Mouse (Mus musculus) mesoderm, embryonic 11.5 days (tissue): ENCODE measurements around the gene Tcf15.

Source experiments
- DNase-seq: peaks from one replicate; pipeline ENCODE4 v3.0.0-alpha.2; 2012; ENCODE audit warnings: low read depth, low spot score

Tcf15 gene

GRCm38 (mm10) chr2:152143279-152144157, at the start of gene Tcf15:
Gene Tcf15 (plus strand): TSS chr2:152143561.
- DNase-seq: peak; percentile 81

- DNase-seq: no peak
Observed at GRCm38 (mm10) chr2:152094856-152095545, 48.4 kb upstream of the Tcf15 start.

GRCm38 (mm10) chr2:152096922-152097321, 46.4 kb upstream of the Tcf15 start:
- DNase-seq: no peak

- no peak for DNase-seq
Observed at GRCm38 (mm10) chr2:152097916-152098315, 45.4 kb upstream of the Tcf15 start.

- no peak for DNase-seq
Observed at GRCm38 (mm10) chr2:152099538-152099937, 43.8 kb upstream of the Tcf15 start.

- DNase-seq: no peak
Observed at GRCm38 (mm10) chr2:152101761-152102160, 41.6 kb upstream of the Tcf15 start.

GRCm38 (mm10) chr2:152102369-152102768, 41.0 kb upstream of the Tcf15 start:
- DNase-seq: no peak

- DNase-seq: no peak
Observed at GRCm38 (mm10) chr2:152104711-152105317, 38.5 kb upstream of the Tcf15 start.

GRCm38 (mm10) chr2:152105318-152106224, 37.8 kb upstream of the Tcf15 start, which contains the start of gene Srxn1:
Gene Srxn1 (plus strand): TSS chr2:152105516.
- peak; percentile 89 for DNase-seq

- DNase-seq: no peak
Observed at GRCm38 (mm10) chr2:152106225-152106595, 37.2 kb upstream of the Tcf15 start.

- no peak for DNase-seq
Observed at GRCm38 (mm10) chr2:152106597-152106996, 36.8 kb upstream of the Tcf15 start.

GRCm38 (mm10) chr2:152108702-152109101, 34.7 kb upstream of the Tcf15 start:
- no peak for DNase-seq

GRCm38 (mm10) chr2:152109386-152109785, 34.0 kb upstream of the Tcf15 start:
- DNase-seq: no peak

GRCm38 (mm10) chr2:152111311-152111710, 32.0 kb upstream of the Tcf15 start:
- DNase-seq: no peak

GRCm38 (mm10) chr2:152111920-152112319, 31.4 kb upstream of the Tcf15 start:
- DNase-seq: peak; percentile 95

- no peak for DNase-seq
Observed at GRCm38 (mm10) chr2:152112490-152112889, 30.9 kb upstream of the Tcf15 start.

GRCm38 (mm10) chr2:152112970-152113369, 30.4 kb upstream of the Tcf15 start:
- DNase-seq: no peak

- DNase-seq: peak; percentile 84
Observed at GRCm38 (mm10) chr2:152114057-152114975, 29.0 kb upstream of the Tcf15 start.

GRCm38 (mm10) chr2:152117694-152118093, 25.7 kb upstream of the Tcf15 start:
- no peak for DNase-seq

GRCm38 (mm10) chr2:152119228-152119865, 24.0 kb upstream of the Tcf15 start:
- DNase-seq: no peak
